Mouse (Mus musculus) kidney, embryonic 15.5 days (tissue): ENCODE data around the gene Dus1l. TPM values are rescaled to one million over a fixed set of nuclear protein-coding genes. Genes with fewer than 3 reads are reported as not detected.

Experiments used
- polyA plus RNA-seq: library from polyadenylated mRNA; unstranded; fragments of >200 nt; fragmentation: Nextera tagmentation; extraction: Ambion mirVana; gene quantifications from 2 replicates; pipeline ENCODE4 v1.2.1, GENCODE M21; 2015

The Dus1l gene
- polyA plus RNA-seq, 1 experiment from 2014 or later = 87.2 TPM

Other genes starting within 250 kb of the Dus1l start
- gene Mcrip1, start 246.7 kb downstream of the Dus1l start, polyA plus RNA-seq = 199 and 212 TPM in 2 replicates
- gene Ppp1r27, start 245.3 kb downstream of the Dus1l start, polyA plus RNA-seq = 0.49 and 1.4 TPM in 2 replicates
- 718 and 736 TPM in 2 replicates for gene P4hb, start 223.2 kb downstream of the Dus1l start, polyA plus RNA-seq
- gene Arhgdia, start 214.8 kb downstream of the Dus1l start, polyA plus RNA-seq = 588 and 644 TPM in 2 replicates
- 494 TPM in 2 replicates for gene Alyref, start 198.0 kb downstream of the Dus1l start, polyA plus RNA-seq
- 193 and 206 TPM in 2 replicates for gene Anapc11, start 198.0 kb downstream of the Dus1l start, polyA plus RNA-seq
- 24.4 and 25.2 TPM in 2 replicates for gene Npb, start 187.9 kb downstream of the Dus1l start, polyA plus RNA-seq
- gene Pcyt2, start 178.5 kb downstream of the Dus1l start, polyA plus RNA-seq = 118 and 140 TPM in 2 replicates
- gene Sirt7, start 171.2 kb downstream of the Dus1l start, polyA plus RNA-seq = 32.7 and 33.9 TPM in 2 replicates
- 32.2 and 35.9 TPM in 2 replicates for gene Mafg, start 162.8 kb downstream of the Dus1l start, polyA plus RNA-seq
- 25.4 and 29.3 TPM in 2 replicates for gene Pycr1, start 152.6 kb downstream of the Dus1l start, polyA plus RNA-seq
- gene Myadml2, start 148.2 kb downstream of the Dus1l start, polyA plus RNA-seq = 0.28 and 0.29 TPM in 2 replicates
- gene Notum, start 135.2 kb downstream of the Dus1l start, polyA plus RNA-seq = 5.2 and 7.7 TPM in 2 replicates
- 127 and 144 TPM in 2 replicates for gene Aspscr1, start 123.4 kb downstream of the Dus1l start, polyA plus RNA-seq
- 164 and 176 TPM in 2 replicates for gene Cenpx, start 82.7 kb downstream of the Dus1l start, polyA plus RNA-seq
- 52.9 and 66.0 TPM in 2 replicates for gene Lrrc45, start 82.5 kb downstream of the Dus1l start, polyA plus RNA-seq
- 27.6 and 31.0 TPM in 2 replicates for gene Rac3, start 74.9 kb downstream of the Dus1l start, polyA plus RNA-seq
- gene Dcxr, start 69.1 kb downstream of the Dus1l start, polyA plus RNA-seq = 31.9 and 32.1 TPM in 2 replicates
- gene Cbr2, start 64.3 kb downstream of the Dus1l start, polyA plus RNA-seq = 2.4 and 3.4 TPM in 2 replicates
- 3.8 and 6.1 TPM in 2 replicates for gene Hmga1b, start 33.6 kb downstream of the Dus1l start, polyA plus RNA-seq
- gene Rfng, start 12.2 kb downstream of the Dus1l start, polyA plus RNA-seq = 36.5 and 39.9 TPM in 2 replicates
- gene Gps1, start 12.1 kb downstream of the Dus1l start, polyA plus RNA-seq = 200 and 215 TPM in 2 replicates
- gene Fasn, start 28.1 kb upstream of the Dus1l start, polyA plus RNA-seq = 44.1 and 51.8 TPM in 2 replicates
- 8.0 and 8.4 TPM in 2 replicates for gene Ccdc57, start 136.5 kb upstream of the Dus1l start, polyA plus RNA-seq
- 54.0 and 66.0 TPM in 2 replicates for gene Slc16a3, start 152.1 kb upstream of the Dus1l start, polyA plus RNA-seq
- 129 and 140 TPM in 2 replicates for gene Csnk1d, start 194.9 kb upstream of the Dus1l start, polyA plus RNA-seq
- 0.28 and 0.31 TPM in 2 replicates for gene Cd7, start 243.0 kb upstream of the Dus1l start, polyA plus RNA-seq